Mouse (Mus musculus): ENCODE data around the gene Ccdc191. TPM values are rescaled to one million over a fixed set of nuclear protein-coding genes. Genes with fewer than 3 reads are reported as not detected.

Ccdc191 gene
- polyA plus RNA-seq (2014; fragmentation: Illumina TruSeq; extraction: RNeasy Lipid Tissue Mini Kit (QIAGEN cat#74804); ENCODE audit: low read depth, low replicate concordance), result 39.5 TPM

DNA sequence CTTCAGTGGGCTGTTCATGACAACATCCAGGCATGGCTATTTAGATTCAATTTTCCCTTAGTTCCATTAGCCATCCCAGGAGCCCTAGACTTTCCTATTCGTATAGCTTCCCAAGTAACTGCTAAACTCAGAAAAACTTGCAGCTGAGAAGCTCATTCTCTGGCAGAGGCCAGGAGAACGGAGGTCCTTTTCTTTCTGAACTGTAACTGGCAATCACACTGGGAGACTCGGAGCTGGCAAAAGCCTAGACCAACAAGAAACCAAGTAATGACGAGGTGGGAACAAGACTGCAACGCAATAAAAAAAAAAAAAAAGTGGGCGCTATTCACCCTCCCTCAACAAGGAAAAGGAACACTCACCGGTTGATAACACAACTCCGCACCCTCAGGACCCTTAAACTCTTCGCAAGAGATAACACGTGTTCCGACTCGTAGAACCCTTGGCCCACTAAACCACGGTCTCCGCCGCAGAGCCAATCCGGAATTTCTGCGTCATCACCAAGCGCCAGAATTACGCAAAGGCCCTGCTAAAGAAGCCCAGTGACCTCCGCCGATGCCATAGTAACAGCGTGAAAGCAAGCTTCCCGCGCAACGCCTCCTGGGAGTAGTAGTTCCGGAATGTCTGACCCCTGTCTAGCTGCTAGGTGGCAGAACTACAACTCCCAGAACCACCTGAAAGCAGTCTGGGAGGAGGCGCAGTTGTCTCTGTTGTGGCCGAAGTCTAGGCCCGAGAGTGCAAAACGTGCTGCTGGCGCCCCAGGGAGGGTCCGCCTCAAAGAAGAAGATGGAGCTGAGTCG, at the start of gene Ccdc191:
Gene Ccdc191, plus strand, starts transcription at position 593 of the 797 bp plus-strand sequence.

DNA sequence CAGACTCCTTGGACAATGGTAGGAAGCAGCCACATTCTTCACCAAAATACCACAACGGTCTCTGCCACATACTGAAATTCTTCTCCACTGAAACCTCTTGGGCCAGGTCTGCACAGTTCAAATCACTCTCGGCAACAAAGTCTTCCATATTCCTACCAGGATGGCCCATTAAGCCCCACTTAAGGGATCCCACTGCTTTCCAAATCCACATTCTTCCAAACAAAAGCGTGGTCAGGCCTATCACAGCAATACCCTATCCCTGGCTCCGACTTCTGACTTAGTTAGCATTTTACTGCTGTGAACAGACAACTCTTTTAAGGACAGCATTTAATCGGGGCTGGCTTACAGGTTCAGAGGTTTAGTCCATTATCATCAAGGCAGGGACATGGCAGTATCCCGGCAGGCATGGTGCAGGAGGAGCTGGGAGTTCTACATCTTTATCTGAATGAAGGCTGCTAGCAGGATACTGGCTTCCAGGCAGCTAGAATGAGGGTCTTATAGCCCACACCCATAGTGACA, 36.8 kb downstream of the Ccdc191 start, which contains the start of gene Qtrt2:
Gene Qtrt2, minus strand, starts transcription at position 469 of the 519 bp plus-strand sequence.

GRCm38 (mm10) chr16:43979328-43980109, 89.9 kb downstream of the Ccdc191 start, which contains the start of gene Zdhhc23:
Zdhhc23 (minus strand) TSS chr16:43979791.

Other genes with a start within 250 kb of the Ccdc191 start
- not detected for gene Tigit, start 225.7 kb upstream of the Ccdc191 start, polyA plus RNA-seq (2014; fragmentation: Illumina TruSeq; extraction: RNeasy Lipid Tissue Mini Kit (QIAGEN cat#74804); ENCODE audit: low read depth, low replicate concordance)
- gene Drd3, start 135.8 kb upstream of the Ccdc191 start, polyA plus RNA-seq (2014; fragmentation: Illumina TruSeq; extraction: RNeasy Lipid Tissue Mini Kit (QIAGEN cat#74804); ENCODE audit: low read depth, low replicate concordance), result not detected
- 7.5 TPM for gene Qtrt2, start 37.0 kb downstream of the Ccdc191 start, polyA plus RNA-seq (2014; fragmentation: Illumina TruSeq; extraction: RNeasy Lipid Tissue Mini Kit (QIAGEN cat#74804); ENCODE audit: low read depth, low replicate concordance)
- 2.1 TPM for gene Zdhhc23, start 90.0 kb downstream of the Ccdc191 start, polyA plus RNA-seq (2014; fragmentation: Illumina TruSeq; extraction: RNeasy Lipid Tissue Mini Kit (QIAGEN cat#74804); ENCODE audit: low read depth, low replicate concordance)
- 153 TPM for gene Gramd1c, start 173.5 kb downstream of the Ccdc191 start, polyA plus RNA-seq (2014; fragmentation: Illumina TruSeq; extraction: RNeasy Lipid Tissue Mini Kit (QIAGEN cat#74804); ENCODE audit: low read depth, low replicate concordance)
- gene Atp6v1a, start 249.9 kb downstream of the Ccdc191 start, polyA plus RNA-seq (2014; fragmentation: Illumina TruSeq; extraction: RNeasy Lipid Tissue Mini Kit (QIAGEN cat#74804); ENCODE audit: low read depth, low replicate concordance), result 97.4 TPM

Measured in testis, adult 10 weeks (tissue).